Mouse (Mus musculus): ENCODE measurements around the gene Mast2. TPM values are rescaled to one million over a fixed set of nuclear protein-coding genes. Genes with fewer than 3 reads are reported as not detected.

Gene Mast2
- 13.9 and 14.2 TPM in 2 replicates for polyA plus RNA-seq (2016; fragmentation: Nextera tagmentation; extraction: Ambion mirVana)

GRCm38 (mm10) chr4:116464126-116464981 is at the start of gene Mast2:
Gene Mast2 (minus strand): TSS chr4:116464183.
- no peaks in the 10 kb centered on the region for H3K36me3 ChIP-seq
- peaks cover 42% of the 10 kb centered on the region for H3K4me1 ChIP-seq
- no peaks in the 10 kb centered on the region for H3K9me3 ChIP-seq (replicated peaks)
- peak within 1 kb of the TSS; percentile 98 for H3K9ac ChIP-seq
- H3K27ac ChIP-seq, result peak within 1 kb of the TSS; percentile 91
- H3K4me3 ChIP-seq, result peak within 1 kb of the TSS; percentile 99
- no peaks in the 10 kb centered on the region for H3K27me3 ChIP-seq (replicated peaks)
- peak within 1 kb of the TSS; percentile 96 for H3K4me2 ChIP-seq
- 2% methylated on average over 66 of the region's 68 CpGs for WGBS (ENCODE audit: insufficient replicate concordance)
- peak; percentile 90 for ATAC-seq

- H3K9me3 ChIP-seq (replicated peaks), result no peaks in the 10 kb centered on the region
- H3K27me3 ChIP-seq (replicated peaks), result no peaks in the 10 kb centered on the region
- peak within 1 kb of the TSS; percentile 86 for H3K27ac ChIP-seq
- peak within 1 kb of the TSS; percentile 89 for H3K9ac ChIP-seq
- peaks cover 27% of the 10 kb centered on the region for H3K4me1 ChIP-seq
- peaks cover 21% of the 10 kb centered on the region for H3K36me3 ChIP-seq
- 1% methylated on average over 55 of the region's 55 CpGs for WGBS (ENCODE audit: insufficient replicate concordance)
- H3K4me3 ChIP-seq, result peak within 1 kb of the TSS; percentile 77
- ATAC-seq, result peak; percentile 97
- H3K4me2 ChIP-seq, result peak within 1 kb of the TSS; percentile 77
These were observed 43.6 kb upstream of the Mast2 start, which contains the start of gene Ipp for GRCm38 (mm10) chr4:116507425-116508218. Gene Ipp (plus strand): TSS chr4:116507549.

DNA sequence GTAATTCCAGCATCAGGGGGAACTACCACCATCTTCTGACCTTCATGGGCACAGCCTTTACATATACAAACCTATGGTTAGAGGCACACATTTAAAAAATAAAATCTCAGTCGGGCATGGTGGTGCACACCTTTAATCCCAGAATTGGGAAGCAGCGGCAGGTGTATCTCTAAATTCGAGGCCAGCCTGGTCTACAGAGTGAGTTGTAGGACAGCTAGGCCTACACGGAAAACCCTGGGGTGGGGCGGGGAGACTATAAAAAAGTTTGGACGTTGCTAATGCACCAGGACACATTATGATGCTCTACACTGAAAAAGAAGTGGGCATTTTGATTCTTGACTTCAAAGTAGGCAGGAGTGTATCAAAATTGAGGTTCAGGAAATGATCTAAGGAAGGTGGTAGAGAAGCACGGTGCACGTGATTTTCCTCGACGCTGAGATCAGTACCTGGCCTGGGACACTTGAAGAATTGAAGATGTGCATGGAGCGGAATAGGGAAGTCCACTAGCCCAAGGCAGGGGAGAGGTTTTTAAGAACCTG is 43.0 kb upstream of the Mast2 start:
- Histone ChIP-seq H3K27ac (peak overlapping the region; percentile 73), H3K9ac (peak overlapping the region; percentile 89)
- ATAC-seq, result peak; percentile 36

GRCm38 (mm10) chr4:116499978-116500377 is 36.0 kb upstream of the Mast2 start:
- 68% methylated on average over 3 of the region's 3 CpGs for WGBS (ENCODE audit: insufficient replicate concordance)
- Histone ChIP-seq H3K27me3 (replicated peaks) (no peaks in the 10 kb centered on the region), H3K36me3 (no peaks in the 10 kb centered on the region), H3K4me1 (peaks cover 6% of the 10 kb centered on the region; the same call in 1 of the 2 replicates), H3K27ac (no peak overlapping the region), H3K4me2 (no peak overlapping the region), H3K4me3 (no peak overlapping the region), H3K9ac (no peak overlapping the region), H3K9me3 (replicated peaks) (no peaks in the 10 kb centered on the region)
- ATAC-seq, result no peak

More for the DNA sequence above, 43.0 kb upstream of the Mast2 start:
- peak overlapping the region; percentile 77 for H3K4me2 ChIP-seq
- H3K9me3 ChIP-seq (replicated peaks), result no peaks in the 10 kb centered on the region
- H3K4me3 ChIP-seq, result peak overlapping the region; percentile 77
- no peaks in the 10 kb centered on the region for H3K27me3 ChIP-seq (replicated peaks)
- 21% methylated on average over 11 of the region's 11 CpGs for WGBS (ENCODE audit: insufficient replicate concordance)
- peaks cover 15% of the 10 kb centered on the region for H3K36me3 ChIP-seq
- peaks cover 27% of the 10 kb centered on the region for H3K4me1 ChIP-seq

DNA sequence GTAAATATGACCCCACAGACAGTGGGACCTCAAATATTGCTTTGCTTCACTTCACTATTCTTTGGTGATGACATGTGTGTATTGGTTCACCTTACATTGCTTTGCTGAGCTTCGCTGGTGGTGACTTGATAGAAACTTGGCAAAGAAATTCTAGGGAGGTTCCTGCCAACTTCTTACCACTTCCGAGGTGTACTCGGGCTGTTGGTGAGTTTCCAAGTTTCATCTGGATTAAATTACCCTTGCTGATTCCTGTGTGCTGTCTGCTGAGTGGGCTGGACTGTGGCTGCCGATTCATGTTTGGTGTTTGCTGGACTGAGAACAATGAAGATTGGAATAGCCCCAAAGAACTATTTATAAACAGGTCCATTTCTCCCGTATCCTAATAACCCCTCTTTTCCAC is 29.7 kb upstream of the Mast2 start:
- H3K27me3 ChIP-seq (replicated peaks), result peaks cover 19% of the 10 kb centered on the region
- 76% methylated on average over 5 of the region's 5 CpGs for WGBS (ENCODE audit: insufficient replicate concordance)
- no peak overlapping the region for H3K9ac ChIP-seq
- H3K36me3 ChIP-seq, result no peaks in the 10 kb centered on the region
- no peaks in the 10 kb centered on the region for H3K9me3 ChIP-seq (replicated peaks)
- no peak overlapping the region for H3K27ac ChIP-seq
- no peak overlapping the region for H3K4me2 ChIP-seq
- ATAC-seq, result no peak
- no peak overlapping the region for H3K4me3 ChIP-seq
- H3K4me1 ChIP-seq, result peaks cover 10% of the 10 kb centered on the region

- Histone ChIP-seq H3K27ac (0 out of 2 replicates have a peak overlapping the region, but pooled peaks have one; percentile 28), H3K9me3 (replicated peaks) (no peaks in the 10 kb centered on the region), H3K27me3 (replicated peaks) (peaks cover 25% of the 10 kb centered on the region), H3K4me2 (no peak overlapping the region), H3K4me3 (no peak overlapping the region), H3K36me3 (no peaks in the 10 kb centered on the region), H3K4me1 (peaks cover 10% of the 10 kb centered on the region), H3K9ac (no peak overlapping the region)
- WGBS (ENCODE audit: insufficient replicate concordance), result 50% methylated on average over 4 of the region's 4 CpGs
- ATAC-seq, result no peak
These were observed 28.5 kb upstream of the Mast2 start for GRCm38 (mm10) chr4:116492460-116492859.

DNA sequence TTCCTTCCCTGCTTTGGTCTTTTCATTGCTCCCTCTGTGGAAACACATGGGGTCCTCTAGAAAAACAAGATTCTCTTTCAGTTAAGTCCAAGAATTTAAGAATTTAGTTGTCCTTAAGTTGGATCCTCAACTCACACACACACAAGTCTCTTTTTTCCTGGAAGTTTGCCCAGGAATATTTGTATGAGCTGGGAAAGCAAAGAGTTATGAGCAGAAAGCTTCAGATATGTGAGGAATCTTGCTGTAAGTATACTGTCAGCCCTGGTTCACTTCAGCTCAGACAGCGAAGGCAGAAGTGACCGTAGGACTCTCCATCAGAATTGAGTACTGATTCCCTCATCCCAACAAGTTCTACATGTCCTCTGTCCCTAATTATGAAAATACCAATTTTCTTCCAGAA is 27.9 kb upstream of the Mast2 start:
- WGBS (ENCODE audit: insufficient replicate concordance), result 74% methylated on average over 2 of the region's 2 CpGs
- Histone ChIP-seq H3K36me3 (no peaks in the 10 kb centered on the region), H3K4me1 (peaks cover 10% of the 10 kb centered on the region), H3K4me2 (no peak overlapping the region), H3K27me3 (replicated peaks) (peaks cover 25% of the 10 kb centered on the region), H3K4me3 (no peak overlapping the region), H3K27ac (no peak overlapping the region), H3K9me3 (replicated peaks) (no peaks in the 10 kb centered on the region), H3K9ac (no peak overlapping the region)
- ATAC-seq, result no peak

DNA sequence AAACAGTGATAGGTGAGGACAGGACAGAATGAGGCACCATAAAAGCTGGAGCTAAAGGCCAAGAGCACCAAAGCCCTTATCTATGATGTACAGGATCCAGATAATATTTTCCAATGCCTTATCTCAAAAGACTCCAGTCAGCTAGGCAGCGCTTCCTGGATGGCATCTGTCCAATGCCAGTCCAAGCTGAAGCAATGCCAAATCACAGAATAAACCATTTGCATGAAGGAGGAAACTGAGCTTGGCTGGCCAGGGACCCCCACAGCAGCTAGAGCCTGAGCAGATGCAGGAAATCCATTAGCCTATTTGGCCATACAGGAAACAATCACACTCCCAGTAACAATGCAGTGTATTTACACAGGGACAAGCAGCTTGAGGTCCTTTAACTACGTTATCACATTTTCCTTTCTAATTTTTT is 27.1 kb upstream of the Mast2 start:
- Histone ChIP-seq H3K4me2 (no peak overlapping the region), H3K4me1 (peaks cover 10% of the 10 kb centered on the region), H3K27me3 (replicated peaks) (peaks cover 25% of the 10 kb centered on the region), H3K27ac (no peak overlapping the region), H3K4me3 (no peak overlapping the region), H3K9me3 (replicated peaks) (no peaks in the 10 kb centered on the region), H3K36me3 (no peaks in the 10 kb centered on the region), H3K9ac (no peak overlapping the region)
- ATAC-seq, result peak; percentile 44; the same call in 1 of the 2 replicates
- WGBS (ENCODE audit: insufficient replicate concordance), result 26% methylated on average over 2 of the region's 2 CpGs

DNA sequence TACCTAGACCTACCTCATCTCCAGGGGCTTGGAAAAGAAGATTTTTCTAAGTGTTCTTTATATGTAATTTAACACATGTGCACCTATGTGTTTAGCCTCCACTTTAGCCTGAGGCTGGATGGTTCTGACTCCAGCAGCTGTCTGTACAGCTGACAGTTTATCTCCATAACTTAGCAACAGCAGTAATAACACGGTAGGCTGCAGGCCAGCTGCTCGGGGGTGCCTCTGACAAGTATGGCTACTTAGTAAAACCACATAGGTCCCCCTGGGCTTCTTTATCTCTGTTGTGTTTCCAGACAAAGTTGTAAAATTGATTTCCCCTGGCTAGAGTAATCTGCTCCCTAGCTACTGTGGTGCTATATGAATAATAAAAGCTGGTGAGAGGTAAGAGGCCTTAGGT is 19.5 kb upstream of the Mast2 start:
- H3K4me1 ChIP-seq, result peaks cover 34% of the 10 kb centered on the region
- ATAC-seq, result no peak
- H3K9ac ChIP-seq, result no peak overlapping the region
- H3K9me3 ChIP-seq (replicated peaks), result no peaks in the 10 kb centered on the region
- no peaks in the 10 kb centered on the region for H3K36me3 ChIP-seq
- H3K4me2 ChIP-seq, result no peak overlapping the region
- H3K27me3 ChIP-seq (replicated peaks), result peaks cover 5% of the 10 kb centered on the region; the same call in 1 of the 2 replicates
- WGBS (ENCODE audit: insufficient replicate concordance), result 5% methylated on average over 2 of the region's 2 CpGs
- H3K27ac ChIP-seq, result no peak overlapping the region
- H3K4me3 ChIP-seq, result no peak overlapping the region

GRCm38 (mm10) chr4:116481322-116481721 is 17.3 kb upstream of the Mast2 start:
- no peak overlapping the region for H3K9ac ChIP-seq
- H3K4me2 ChIP-seq, result peak overlapping the region; percentile 27
- no peaks in the 10 kb centered on the region for H3K36me3 ChIP-seq
- H3K27me3 ChIP-seq (replicated peaks), result peaks cover 4% of the 10 kb centered on the region; the same call in 1 of the 2 replicates
- no peak overlapping the region for H3K4me3 ChIP-seq
- H3K4me1 ChIP-seq, result peaks cover 34% of the 10 kb centered on the region
- no peak overlapping the region for H3K27ac ChIP-seq
- H3K9me3 ChIP-seq (replicated peaks), result no peaks in the 10 kb centered on the region
- peak; percentile 85 for ATAC-seq
- 16% methylated on average over 2 of the region's 2 CpGs for WGBS (ENCODE audit: insufficient replicate concordance)

- Histone ChIP-seq H3K36me3 (no peaks in the 10 kb centered on the region), H3K4me3 (peak overlapping the region; percentile 99), H3K4me1 (peaks cover 42% of the 10 kb centered on the region), H3K9ac (peak overlapping the region; percentile 98), H3K27ac (peak overlapping the region; percentile 91), H3K27me3 (replicated peaks) (no peaks in the 10 kb centered on the region), H3K9me3 (replicated peaks) (no peaks in the 10 kb centered on the region), H3K4me2 (peak overlapping the region; percentile 96)
- WGBS (ENCODE audit: insufficient replicate concordance), result under 1% methylated on average over 71 of the region's 74 CpGs
- peak; percentile 62 for ATAC-seq
These were observed 505 bp downstream of the Mast2 start for GRCm38 (mm10) chr4:116463231-116464125.
